Mouse (Mus musculus): ENCODE measurements around the gene Adcy5.

Gene Adcy5

DNA sequence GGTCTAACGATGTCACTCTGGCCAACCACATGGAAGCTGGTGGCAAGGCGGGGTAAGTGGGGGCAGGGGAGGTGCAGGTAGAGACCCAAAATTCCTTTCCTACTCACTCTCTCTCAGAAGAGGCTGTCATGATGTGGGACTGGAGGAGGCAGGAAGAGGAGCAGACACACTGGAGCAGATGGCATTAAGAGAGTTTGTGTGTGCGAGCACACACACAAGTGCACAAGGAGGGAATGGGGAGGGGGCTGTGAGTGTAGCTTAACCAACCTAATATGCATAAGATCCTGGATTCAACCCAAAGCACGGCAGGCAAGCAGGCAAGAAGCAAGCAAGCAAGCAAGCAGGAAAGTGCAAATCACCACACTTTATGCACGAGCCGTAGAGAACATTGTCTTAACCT is 116.3 kb downstream of the Adcy5 start:
- DNase-seq (ENCODE audit: low spot score), result no peak

GRCm38 (mm10) chr16:35271572-35271971 is 116.9 kb downstream of the Adcy5 start:
- no peak for DNase-seq (ENCODE audit: low spot score)

DNA sequence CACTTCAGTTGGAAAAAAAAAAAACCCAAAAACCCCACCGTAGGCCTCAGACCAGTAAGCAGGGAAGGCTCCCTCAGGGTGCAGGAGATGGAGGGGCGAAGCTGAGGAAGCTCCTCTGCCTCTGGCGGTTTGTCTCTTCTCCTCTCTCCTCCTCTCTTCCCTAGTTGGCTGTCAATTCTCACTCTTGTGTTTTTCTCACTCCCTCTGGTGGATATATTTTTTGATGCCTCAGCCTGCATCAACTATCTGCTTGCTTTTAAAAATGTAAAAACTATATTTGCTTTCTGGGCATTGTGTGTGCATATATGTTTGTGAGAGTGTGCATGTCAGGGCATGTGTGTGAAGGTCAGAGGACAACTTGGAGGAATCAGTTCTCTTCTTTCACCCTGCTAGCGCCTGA is 117.7 kb downstream of the Adcy5 start:
- DNase-seq (ENCODE audit: low spot score), result no peak

GRCm38 (mm10) chr16:35278166-35278565 is 123.5 kb downstream of the Adcy5 start:
- DNase-seq (ENCODE audit: low spot score), result no peak

GRCm38 (mm10) chr16:35282456-35282855 is 127.8 kb downstream of the Adcy5 start:
- DNase-seq (ENCODE audit: low spot score), result no peak

DNA sequence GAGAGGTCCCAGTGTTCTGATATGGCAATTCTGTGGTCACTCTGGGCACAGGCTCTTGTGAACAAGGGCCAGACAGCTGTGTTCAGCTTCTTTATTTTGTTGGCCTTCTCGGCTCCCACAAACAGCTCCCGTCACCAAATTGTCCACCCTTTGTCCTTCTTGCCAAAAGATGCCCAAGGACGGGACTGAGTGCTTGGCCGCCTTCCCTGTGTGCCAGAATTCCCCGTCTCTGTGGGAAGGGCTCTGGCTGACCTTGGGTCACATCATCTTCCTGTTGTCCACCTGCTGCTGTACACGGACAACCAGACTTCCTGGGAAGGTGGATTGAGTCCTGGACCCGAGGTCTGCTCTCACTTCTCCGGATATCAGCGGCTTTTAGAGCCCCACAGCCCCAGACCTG is 131.1 kb downstream of the Adcy5 start:
- no peak for DNase-seq (ENCODE audit: low spot score)

- no peak for DNase-seq (ENCODE audit: low spot score)
These were observed 132.6 kb downstream of the Adcy5 start for GRCm38 (mm10) chr16:35287244-35287643.

GRCm38 (mm10) chr16:35297786-35298185 is 143.1 kb downstream of the Adcy5 start:
- no peak for DNase-seq (ENCODE audit: low spot score)

- no peak for DNase-seq (ENCODE audit: low spot score)
These were observed 145.5 kb downstream of the Adcy5 start for GRCm38 (mm10) chr16:35300156-35300555.

- DNase-seq (ENCODE audit: low spot score), result no peak
These were observed 148.0 kb downstream of the Adcy5 start for GRCm38 (mm10) chr16:35302441-35303280.

DNA sequence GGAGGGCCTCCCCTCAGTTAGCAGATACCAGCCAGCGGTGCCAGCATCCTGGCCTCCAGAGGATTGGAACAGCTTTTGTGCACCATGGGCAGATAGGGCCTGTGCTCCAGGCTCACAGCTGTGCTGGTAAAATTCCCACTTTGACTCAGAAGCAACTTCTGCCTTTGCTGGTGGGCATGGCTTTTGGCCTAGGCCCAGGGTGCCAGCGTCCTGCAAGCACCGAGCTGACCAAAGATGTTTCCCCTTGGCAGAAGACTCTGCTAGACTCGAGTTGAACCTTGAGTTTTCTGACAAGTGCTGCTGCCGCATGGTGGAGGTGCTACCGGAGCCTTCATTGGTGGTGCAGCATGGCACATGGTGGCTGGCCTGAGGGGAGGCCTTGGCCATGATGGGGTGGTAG is 149.0 kb downstream of the Adcy5 start:
- DNase-seq (ENCODE audit: low spot score), result no peak

GRCm38 (mm10) chr16:35304416-35304815 is 149.7 kb downstream of the Adcy5 start:
- DNase-seq (ENCODE audit: low spot score), result no peak

DNA sequence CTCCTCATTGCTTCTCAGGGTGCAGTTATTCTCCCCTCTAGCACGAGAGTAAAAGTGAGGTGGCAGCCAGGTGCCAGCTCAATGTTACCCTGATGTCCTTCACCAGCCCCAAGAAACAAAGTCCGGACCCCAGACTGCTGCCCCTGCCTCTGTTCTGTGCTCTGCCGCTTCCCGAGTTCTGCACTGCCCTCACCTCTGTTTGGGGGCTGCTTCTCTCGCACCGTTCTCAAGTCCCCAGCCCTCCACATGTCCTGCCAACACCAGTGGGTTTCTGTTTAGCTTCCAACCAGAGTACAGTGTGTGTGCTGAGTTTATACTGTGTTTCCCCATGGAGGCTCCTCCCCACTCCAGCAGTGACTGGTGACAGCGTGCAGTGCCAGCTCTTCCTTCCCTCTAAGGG is 150.5 kb downstream of the Adcy5 start:
- DNase-seq (ENCODE audit: low spot score), result no peak

DNA sequence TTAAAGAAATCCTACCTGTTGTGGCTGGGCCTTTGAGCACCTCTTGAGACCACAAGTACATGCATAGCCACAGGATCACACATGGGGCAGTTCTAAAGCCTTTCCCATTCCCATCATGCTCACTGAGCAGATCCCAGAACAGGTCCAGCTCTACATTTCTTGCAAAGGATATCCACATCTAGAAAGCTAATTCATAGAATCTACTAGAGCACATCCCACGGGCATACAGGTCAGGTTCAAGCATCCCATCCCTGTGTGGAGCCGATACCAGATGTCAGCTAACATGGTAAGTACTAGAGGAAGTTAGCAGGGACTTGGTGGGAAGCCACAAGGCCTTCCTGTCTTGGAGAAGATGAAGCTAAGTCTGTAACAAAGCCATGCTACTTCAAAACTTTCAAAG is 152.0 kb downstream of the Adcy5 start:
- DNase-seq (ENCODE audit: low spot score), result no peak

GRCm38 (mm10) chr16:35307331-35307730 is 152.7 kb downstream of the Adcy5 start:
- DNase-seq (ENCODE audit: low spot score), result no peak

- no peak for DNase-seq (ENCODE audit: low spot score)
These were observed 153.3 kb downstream of the Adcy5 start for GRCm38 (mm10) chr16:35308016-35308415.

- no peak for DNase-seq (ENCODE audit: low spot score)
These were observed 153.9 kb downstream of the Adcy5 start for GRCm38 (mm10) chr16:35308486-35309143.

GRCm38 (mm10) chr16:35309634-35310033 is 155.0 kb downstream of the Adcy5 start:
- DNase-seq (ENCODE audit: low spot score), result no peak

DNA sequence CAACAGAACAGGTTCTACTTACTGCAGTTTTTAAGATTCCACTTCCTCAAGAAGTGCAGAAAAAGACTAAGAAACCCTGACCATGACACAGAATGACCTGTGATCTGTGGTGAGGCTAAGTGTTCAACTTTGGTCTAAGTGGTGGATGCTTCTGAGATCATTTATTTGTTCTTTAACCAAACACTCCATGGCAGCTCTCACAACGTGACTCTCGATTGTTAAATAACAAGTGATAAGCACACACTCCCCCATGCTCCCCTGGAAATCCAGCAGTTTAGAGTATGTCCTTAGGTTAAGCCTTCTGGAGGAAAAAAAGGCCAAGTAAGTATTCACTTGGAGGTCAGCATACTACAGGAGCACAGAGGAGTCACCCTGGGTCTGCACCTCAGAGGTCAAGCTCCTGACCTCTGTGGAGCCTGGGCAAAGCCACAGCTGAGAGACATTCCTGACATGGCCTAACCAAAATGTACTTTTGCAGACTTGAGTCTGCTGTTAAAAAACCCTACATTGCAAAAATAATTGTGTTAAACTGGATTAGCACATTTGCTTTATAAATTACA is 156.0 kb downstream of the Adcy5 start:
- no peak for DNase-seq (ENCODE audit: low spot score)

- no peak for DNase-seq (ENCODE audit: low spot score)
These were observed 156.9 kb downstream of the Adcy5 start for GRCm38 (mm10) chr16:35311586-35311985.

DNA sequence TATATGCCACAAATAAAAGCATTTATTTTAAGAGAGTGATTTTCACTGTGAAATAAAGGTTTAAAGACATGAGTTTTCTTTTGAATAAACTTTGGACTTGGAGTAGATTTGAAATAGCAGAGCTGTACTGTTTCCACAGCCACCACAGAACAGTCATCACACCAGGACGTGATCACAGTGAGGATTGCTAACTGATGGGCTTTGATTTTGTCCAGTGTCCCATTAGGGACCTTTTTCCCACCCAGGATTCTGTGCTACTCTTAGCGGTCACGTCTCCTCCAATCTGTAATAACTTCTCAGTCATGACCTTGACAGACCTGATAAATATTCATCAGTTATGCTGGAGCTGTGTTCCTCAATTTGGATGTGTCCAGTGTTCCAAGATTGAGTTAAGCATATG is 160.8 kb downstream of the Adcy5 start:
- no peak for DNase-seq (ENCODE audit: low spot score)

GRCm38 (mm10) chr16:35316856-35317264 is 162.2 kb downstream of the Adcy5 start:
- DNase-seq (ENCODE audit: low spot score), result no peak

DNA sequence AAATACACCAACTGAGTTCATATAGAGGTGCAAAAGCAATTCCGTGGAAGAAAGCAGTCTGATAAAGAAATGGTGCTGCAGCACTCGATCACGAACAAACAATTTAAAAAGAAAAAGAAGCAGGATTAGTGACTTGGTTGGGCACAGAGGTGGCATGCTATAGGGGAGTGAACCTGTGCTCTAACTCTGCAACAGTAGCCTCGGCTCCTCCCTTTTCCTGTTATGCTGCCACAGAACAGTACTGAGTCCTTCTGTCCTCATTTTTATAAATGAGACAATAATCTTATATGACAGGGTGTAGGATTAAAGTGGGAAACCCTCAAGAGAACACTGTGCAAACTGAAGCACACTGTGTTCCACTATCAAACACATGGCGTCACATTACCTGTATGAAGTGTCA is 162.8 kb downstream of the Adcy5 start:
- DNase-seq (ENCODE audit: low spot score), result no peak

Measured in left cerebral cortex, adult 11 months (tissue).